Mouse (Mus musculus): Measurements from ENCODE around the gene Hunk. TPM values are rescaled to one million over a fixed set of nuclear protein-coding genes. Genes with fewer than 3 reads are reported as not detected.

The Hunk gene
- polyA plus RNA-seq, 1 experiment from 2014 or later, result 19.1 TPM

GRCm38 (mm10) chr16:90523894-90524293, 138.1 kb downstream of the Hunk start:
- H3K9ac ChIP-seq (ENCODE audit: low read length), result no peak overlapping the region
- H3K4me1 ChIP-seq (replicated peaks; ENCODE audit: control insufficient read depth, insufficient read depth, low read length), result peaks cover 7% of the 10 kb centered on the region
- H3K4me3 ChIP-seq (ENCODE audit: low read depth, low read length), result no peak overlapping the region
- H3K4me2 ChIP-seq (ENCODE audit: low read depth, low read length, severe bottlenecking), result no peak overlapping the region
- DNase-seq (ENCODE audit: low spot score) (no peak), ATAC-seq (replicated peaks; ENCODE audit: low FRiP score) (no peak)
- 93% methylated on average over 18 of the region's 18 CpGs for WGBS
- H3K27ac ChIP-seq (ENCODE audit: low read depth, low read length), result no peak overlapping the region
- H3K9me3 ChIP-seq (ENCODE audit: control insufficient read depth, low read length), result no peaks in the 10 kb centered on the region
- no peaks in the 10 kb centered on the region for H3K27me3 ChIP-seq (ENCODE audit: control insufficient read depth, insufficient read depth, low read length)
- H3K36me3 ChIP-seq (ENCODE audit: control insufficient read depth, insufficient read depth, low read length), result no peaks in the 10 kb centered on the region

GRCm38 (mm10) chr16:90524393-90524792, 138.6 kb downstream of the Hunk start:
- Histone ChIP-seq H3K4me1 (replicated peaks; ENCODE audit: control insufficient read depth, insufficient read depth, low read length) (peaks cover 7% of the 10 kb centered on the region), H3K9ac (ENCODE audit: low read length) (no peak overlapping the region), H3K4me3 (ENCODE audit: low read depth, low read length) (no peak overlapping the region), H3K27ac (ENCODE audit: low read depth, low read length) (no peak overlapping the region), H3K27me3 (ENCODE audit: control insufficient read depth, insufficient read depth, low read length) (no peaks in the 10 kb centered on the region), H3K4me2 (ENCODE audit: low read depth, low read length, severe bottlenecking) (no peak overlapping the region), H3K9me3 (ENCODE audit: control insufficient read depth, low read length) (no peaks in the 10 kb centered on the region), H3K36me3 (ENCODE audit: control insufficient read depth, insufficient read depth, low read length) (no peaks in the 10 kb centered on the region)
- no peak for DNase-seq (ENCODE audit: low spot score)
- ATAC-seq (replicated peaks; ENCODE audit: low FRiP score), result no peak
- WGBS, result 96% methylated on average over 18 of the region's 18 CpGs

DNA sequence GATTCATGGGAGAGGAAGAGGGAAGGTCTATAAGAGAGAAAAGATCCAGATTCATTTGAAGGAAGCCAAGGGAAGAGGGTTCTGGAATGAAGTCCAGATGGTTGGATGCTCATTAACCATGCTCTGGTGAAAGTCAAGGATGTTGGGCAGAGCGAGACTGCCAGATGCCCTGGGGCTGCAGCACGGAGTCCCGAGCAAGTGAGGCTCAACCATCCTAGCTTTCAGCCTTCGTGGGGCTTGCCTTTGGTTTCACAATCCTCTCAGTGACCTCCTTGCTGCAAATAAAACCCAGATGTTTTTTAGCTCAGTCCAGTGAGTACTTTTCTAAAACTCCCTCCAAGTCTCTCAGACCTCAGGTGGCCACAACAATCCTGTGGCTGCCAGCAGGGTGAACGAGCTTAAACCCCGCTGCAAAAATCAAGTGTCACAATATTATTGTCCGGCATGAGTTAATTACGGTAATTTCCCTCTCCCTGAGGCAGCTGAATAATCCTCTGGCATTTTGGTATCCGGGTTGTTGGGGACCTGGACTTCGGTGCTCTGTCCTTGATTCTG, 147.4 kb downstream of the Hunk start:
- Histone ChIP-seq H3K4me1 (replicated peaks; ENCODE audit: control insufficient read depth, insufficient read depth, low read length) (no peaks in the 10 kb centered on the region), H3K4me2 (ENCODE audit: low read depth, low read length, severe bottlenecking) (no peak overlapping the region), H3K9ac (ENCODE audit: low read length) (no peak overlapping the region), H3K36me3 (ENCODE audit: control insufficient read depth, insufficient read depth, low read length) (no peaks in the 10 kb centered on the region), H3K9me3 (ENCODE audit: control insufficient read depth, low read length) (no peaks in the 10 kb centered on the region), H3K27ac (ENCODE audit: low read depth, low read length) (no peak overlapping the region), H3K4me3 (ENCODE audit: low read depth, low read length) (no peak overlapping the region), H3K27me3 (ENCODE audit: control insufficient read depth, insufficient read depth, low read length) (no peaks in the 10 kb centered on the region)
- 55% methylated on average over 10 of the region's 10 CpGs for whole genome bisulfite sequencing
- ATAC-seq (replicated peaks; ENCODE audit: low FRiP score) (no peak), DNase-seq (ENCODE audit: low spot score) (no peak)

DNA sequence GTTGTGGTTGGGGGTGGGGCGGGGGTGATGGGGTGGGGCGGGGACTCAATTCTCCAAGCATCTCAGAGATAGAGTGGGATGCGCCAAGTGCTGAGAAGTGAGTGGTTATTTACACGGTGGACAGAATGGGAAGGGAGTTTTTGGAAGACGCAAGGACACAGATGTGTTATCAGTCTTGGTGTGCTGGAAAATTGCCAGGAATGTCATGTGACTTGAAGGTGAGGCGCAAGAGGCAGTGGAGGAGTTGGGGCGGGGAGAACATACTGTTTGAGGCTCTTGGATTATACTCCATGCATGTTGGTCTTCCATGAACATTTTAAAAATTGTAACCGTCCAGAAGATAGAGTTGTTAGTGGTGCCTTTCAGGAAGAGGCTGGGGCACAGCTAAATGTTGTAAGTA, 148.8 kb downstream of the Hunk start:
- 93% methylated on average over 8 of the region's 8 CpGs for WGBS

GRCm38 (mm10) chr16:90538926-90539325, 153.1 kb downstream of the Hunk start:
- Histone ChIP-seq H3K4me1 (replicated peaks; ENCODE audit: control insufficient read depth, insufficient read depth, low read length) (no peaks in the 10 kb centered on the region), H3K36me3 (ENCODE audit: control insufficient read depth, insufficient read depth, low read length) (no peaks in the 10 kb centered on the region), H3K4me3 (ENCODE audit: low read depth, low read length) (no peak overlapping the region), H3K27me3 (ENCODE audit: control insufficient read depth, insufficient read depth, low read length) (no peaks in the 10 kb centered on the region), H3K4me2 (ENCODE audit: low read depth, low read length, severe bottlenecking) (no peak overlapping the region), H3K9me3 (ENCODE audit: control insufficient read depth, low read length) (no peaks in the 10 kb centered on the region), H3K27ac (ENCODE audit: low read depth, low read length) (no peak overlapping the region), H3K9ac (ENCODE audit: low read length) (no peak overlapping the region)
- DNase-seq (ENCODE audit: low spot score) (no peak), ATAC-seq (replicated peaks; ENCODE audit: low FRiP score) (no peak)
- WGBS, result 85% methylated on average over 5 of the region's 5 CpGs

More for the DNA sequence above, 148.8 kb downstream of the Hunk start:
- Histone ChIP-seq H3K9me3 (ENCODE audit: control insufficient read depth, low read length) (no peaks in the 10 kb centered on the region), H3K27ac (ENCODE audit: low read depth, low read length) (no peak overlapping the region), H3K4me1 (replicated peaks; ENCODE audit: control insufficient read depth, insufficient read depth, low read length) (no peaks in the 10 kb centered on the region), H3K27me3 (ENCODE audit: control insufficient read depth, insufficient read depth, low read length) (no peaks in the 10 kb centered on the region), H3K36me3 (ENCODE audit: control insufficient read depth, insufficient read depth, low read length) (no peaks in the 10 kb centered on the region), H3K4me3 (ENCODE audit: low read depth, low read length) (no peak overlapping the region), H3K9ac (ENCODE audit: low read length) (no peak overlapping the region), H3K4me2 (ENCODE audit: low read depth, low read length, severe bottlenecking) (no peak overlapping the region)
- ATAC-seq (replicated peaks; ENCODE audit: low FRiP score) (no peak), DNase-seq (ENCODE audit: low spot score) (no peak)

DNA sequence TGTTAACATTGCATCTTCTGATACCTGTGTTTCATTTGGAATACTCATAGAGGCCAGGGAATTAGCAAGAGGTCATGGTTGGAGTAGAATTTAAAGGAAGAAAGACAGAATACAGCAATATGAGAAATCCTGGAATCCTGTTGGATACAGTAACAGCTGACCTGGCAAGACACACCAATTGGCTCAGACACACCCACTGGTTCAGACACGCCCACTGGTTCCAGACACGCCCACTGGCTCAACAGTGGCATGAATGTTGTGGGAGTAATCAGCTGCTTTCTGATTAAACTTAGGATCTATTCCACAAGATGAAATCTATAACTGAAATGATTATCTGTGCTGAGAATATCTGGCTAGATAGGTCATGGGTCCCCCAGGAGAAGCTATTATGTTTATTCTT, 155.4 kb downstream of the Hunk start:
- Histone ChIP-seq H3K27me3 (ENCODE audit: control insufficient read depth, insufficient read depth, low read length) (no peaks in the 10 kb centered on the region), H3K4me2 (ENCODE audit: low read depth, low read length, severe bottlenecking) (no peak overlapping the region), H3K9me3 (ENCODE audit: control insufficient read depth, low read length) (no peaks in the 10 kb centered on the region), H3K4me3 (ENCODE audit: low read depth, low read length) (no peak overlapping the region), H3K9ac (ENCODE audit: low read length) (no peak overlapping the region), H3K36me3 (ENCODE audit: control insufficient read depth, insufficient read depth, low read length) (no peaks in the 10 kb centered on the region), H3K4me1 (replicated peaks; ENCODE audit: control insufficient read depth, insufficient read depth, low read length) (no peaks in the 10 kb centered on the region), H3K27ac (ENCODE audit: low read depth, low read length) (no peak overlapping the region)
- 83% methylated on average over 2 of the region's 2 CpGs for WGBS
- DNase-seq (ENCODE audit: low spot score) (no peak), ATAC-seq (replicated peaks; ENCODE audit: low FRiP score) (no peak)

- Histone ChIP-seq H3K4me1 (replicated peaks; ENCODE audit: control insufficient read depth, insufficient read depth, low read length) (no peaks in the 10 kb centered on the region), H3K36me3 (ENCODE audit: control insufficient read depth, insufficient read depth, low read length) (no peaks in the 10 kb centered on the region), H3K27me3 (ENCODE audit: control insufficient read depth, insufficient read depth, low read length) (no peaks in the 10 kb centered on the region), H3K4me2 (ENCODE audit: low read depth, low read length, severe bottlenecking) (no peak overlapping the region), H3K4me3 (ENCODE audit: low read depth, low read length) (no peak overlapping the region), H3K9ac (ENCODE audit: low read length) (no peak overlapping the region), H3K27ac (ENCODE audit: low read depth, low read length) (no peak overlapping the region), H3K9me3 (ENCODE audit: control insufficient read depth, low read length) (no peaks in the 10 kb centered on the region)
- WGBS, result 77% methylated on average over 10 of the region's 10 CpGs
- DNase-seq (ENCODE audit: low spot score), result no peak
- ATAC-seq (replicated peaks; ENCODE audit: low FRiP score), result no peak
These were observed 156.6 kb downstream of the Hunk start for GRCm38 (mm10) chr16:90542383-90542782.

DNA sequence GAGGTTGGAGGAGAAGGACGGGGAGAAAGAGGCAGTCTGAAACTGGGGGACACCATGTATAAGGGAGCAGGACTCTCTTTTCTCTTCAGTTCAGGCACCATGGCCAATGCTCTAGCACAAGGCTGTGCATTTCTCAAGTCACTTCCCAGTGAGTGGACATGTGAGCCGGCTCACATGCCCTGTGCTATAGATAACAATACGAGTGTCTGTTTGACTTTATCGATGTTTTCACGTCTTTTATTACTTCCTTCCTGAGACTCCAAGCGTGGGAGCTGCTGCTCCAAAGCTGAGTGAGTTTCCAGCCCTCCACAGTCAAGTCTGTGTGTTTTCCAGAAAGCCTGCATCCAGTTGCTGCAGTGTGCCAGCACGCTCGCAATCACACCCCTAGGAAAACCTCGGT, 158.4 kb downstream of the Hunk start:
- 89% methylated on average over 9 of the region's 9 CpGs for WGBS
- H3K27me3 ChIP-seq (ENCODE audit: control insufficient read depth, insufficient read depth, low read length), result no peaks in the 10 kb centered on the region
- H3K36me3 ChIP-seq (ENCODE audit: control insufficient read depth, insufficient read depth, low read length), result no peaks in the 10 kb centered on the region
- H3K9ac ChIP-seq (ENCODE audit: low read length), result no peak overlapping the region
- no peak overlapping the region for H3K27ac ChIP-seq (ENCODE audit: low read depth, low read length)
- no peak overlapping the region for H3K4me3 ChIP-seq (ENCODE audit: low read depth, low read length)
- no peaks in the 10 kb centered on the region for H3K4me1 ChIP-seq (replicated peaks; ENCODE audit: control insufficient read depth, insufficient read depth, low read length)
- no peak for DNase-seq (ENCODE audit: low spot score)
- no peak for ATAC-seq (replicated peaks; ENCODE audit: low FRiP score)
- no peaks in the 10 kb centered on the region for H3K9me3 ChIP-seq (ENCODE audit: control insufficient read depth, low read length)
- H3K4me2 ChIP-seq (ENCODE audit: low read depth, low read length, severe bottlenecking), result no peak overlapping the region

DNA sequence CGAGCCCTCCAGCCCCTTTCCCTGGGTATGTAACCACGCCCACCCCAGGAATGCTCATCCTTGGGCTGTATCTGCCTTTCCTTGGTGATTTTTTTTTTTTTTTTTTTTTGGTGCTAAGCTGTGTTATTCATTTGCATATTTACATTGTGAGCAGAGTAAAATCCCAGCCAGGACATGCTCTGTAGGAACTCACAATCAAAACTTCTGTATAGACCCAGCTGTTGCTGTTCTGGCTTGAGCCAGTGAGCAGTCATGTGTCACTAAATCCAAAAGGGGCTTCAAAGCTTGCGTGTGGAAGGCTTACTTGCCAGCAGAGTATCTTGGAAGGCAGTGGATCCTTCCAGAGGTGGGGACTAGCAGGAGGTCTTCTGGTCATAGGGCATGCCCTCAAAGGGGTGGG, 159.7 kb downstream of the Hunk start:
- H3K36me3 ChIP-seq (ENCODE audit: control insufficient read depth, insufficient read depth, low read length), result no peaks in the 10 kb centered on the region
- no peaks in the 10 kb centered on the region for H3K27me3 ChIP-seq (ENCODE audit: control insufficient read depth, insufficient read depth, low read length)
- H3K4me3 ChIP-seq (ENCODE audit: low read depth, low read length), result no peak overlapping the region
- no peak for DNase-seq (ENCODE audit: low spot score)
- H3K4me1 ChIP-seq (replicated peaks; ENCODE audit: control insufficient read depth, insufficient read depth, low read length), result no peaks in the 10 kb centered on the region
- ATAC-seq (replicated peaks; ENCODE audit: low FRiP score), result peak; percentile 18; the same call in 1 of the 2 replicates
- no peak overlapping the region for H3K27ac ChIP-seq (ENCODE audit: low read depth, low read length)
- WGBS, result 54% methylated on average over 3 of the region's 3 CpGs
- H3K9me3 ChIP-seq (ENCODE audit: control insufficient read depth, low read length), result no peaks in the 10 kb centered on the region
- H3K9ac ChIP-seq (ENCODE audit: low read length), result no peak overlapping the region
- H3K4me2 ChIP-seq (ENCODE audit: low read depth, low read length, severe bottlenecking), result no peak overlapping the region

Data from forebrain, embryonic 11.5 days (tissue).